Mouse (Mus musculus): ENCODE results near the gene Gm525. TPM values are rescaled to one million over a fixed set of nuclear protein-coding genes. Genes with fewer than 3 reads are reported as not detected.

Gene Gm525
- not detected in 2 replicates for polyA plus RNA-seq (2015; fragmentation: Nextera tagmentation; extraction: Ambion mirVana)

DNA sequence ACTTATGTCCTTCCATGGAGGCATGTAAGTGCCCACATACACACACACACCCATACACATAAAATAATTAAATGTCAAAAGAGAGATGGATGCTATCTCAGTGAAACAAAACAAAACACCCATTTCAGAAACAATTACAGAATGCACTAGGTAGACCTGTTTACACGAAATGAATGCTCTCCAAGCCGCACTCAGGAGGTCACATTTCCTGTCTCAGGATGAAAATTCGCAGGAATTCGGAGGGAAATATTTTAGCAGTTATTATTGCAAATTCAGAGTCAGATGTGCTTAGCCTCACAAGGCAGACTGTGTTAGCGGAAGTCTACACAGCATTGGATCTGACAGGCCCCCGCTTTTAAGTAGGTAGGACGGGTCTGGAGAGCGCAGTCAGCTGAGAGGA, at the start of gene Gm525:
Gene Gm525 (plus strand): TSS at position 301 of the 400 bp plus-strand sequence.
- WGBS = 91% methylated on average over 8 of the region's 8 CpGs
- H3K4me2 ChIP-seq (ENCODE audit: low read length) = no peak within 1 kb of the TSS
- H3K4me3 ChIP-seq (ENCODE audit: low read depth, low read length) = no peak within 1 kb of the TSS
- no peaks in the 10 kb centered on the region for H3K27me3 ChIP-seq (ENCODE audit: control insufficient read depth, insufficient read depth, low read depth, low read length)
- no peaks in the 10 kb centered on the region for H3K36me3 ChIP-seq (ENCODE audit: control insufficient read depth, insufficient read depth, low read length)
- H3K9me3 ChIP-seq (replicated peaks; ENCODE audit: control insufficient read depth, low read length, poor library complexity, severe bottlenecking) = no peaks in the 10 kb centered on the region
- H3K27ac ChIP-seq (ENCODE audit: low read length) = no peak within 1 kb of the TSS
- no peak within 1 kb of the TSS for H3K9ac ChIP-seq (ENCODE audit: low read depth, low read length)
- no peaks in the 10 kb centered on the region for H3K4me1 ChIP-seq (ENCODE audit: control insufficient read depth, insufficient read depth, low read length)
- no peak for ATAC-seq

DNA sequence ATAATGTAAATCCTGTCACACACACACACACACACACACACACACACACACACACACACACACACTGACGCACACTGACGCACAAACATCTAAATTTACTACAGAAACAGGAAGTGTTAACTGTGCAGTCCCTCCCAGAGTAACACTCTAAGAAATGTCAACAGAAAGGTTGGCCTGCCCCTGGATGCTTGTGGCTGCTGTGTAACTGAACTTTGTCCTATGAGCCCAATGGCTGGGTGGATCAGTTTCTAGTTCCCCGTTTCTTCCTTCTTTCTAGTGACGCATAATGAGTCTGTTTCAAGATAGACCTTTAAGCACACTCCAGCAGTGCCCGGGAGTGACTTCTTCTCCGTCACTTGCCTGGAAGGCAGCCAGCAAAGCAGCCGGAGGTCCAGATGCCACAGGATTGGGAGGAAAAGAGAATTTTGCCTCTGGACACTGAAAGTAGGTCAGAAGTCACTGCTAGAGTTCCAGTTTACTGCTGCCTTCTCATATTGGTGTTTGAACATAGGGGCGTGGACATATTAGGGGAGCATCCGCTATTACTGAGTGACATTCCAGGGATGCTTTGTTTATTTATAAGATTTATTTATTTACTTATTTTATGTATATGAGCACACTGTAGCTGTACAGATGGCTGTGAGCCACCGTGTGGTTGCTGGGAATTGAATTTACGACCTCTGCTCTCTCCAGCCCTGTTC, 49.3 kb upstream of the Gm525 start:
- H3K27me3 ChIP-seq (ENCODE audit: control insufficient read depth, insufficient read depth, low read depth, low read length) = no peaks in the 10 kb centered on the region
- H3K27ac ChIP-seq (ENCODE audit: low read length) = no peak overlapping the region
- 59% methylated on average over 11 of the region's 11 CpGs for WGBS
- no peak overlapping the region for H3K4me2 ChIP-seq (ENCODE audit: low read length)
- H3K4me1 ChIP-seq (ENCODE audit: control insufficient read depth, insufficient read depth, low read length) = no peaks in the 10 kb centered on the region
- no peaks in the 10 kb centered on the region for H3K36me3 ChIP-seq (ENCODE audit: control insufficient read depth, insufficient read depth, low read length)
- H3K4me3 ChIP-seq (ENCODE audit: low read depth, low read length) = no peak overlapping the region
- ATAC-seq = no peak
- H3K9ac ChIP-seq (ENCODE audit: low read depth, low read length) = no peak overlapping the region
- no peaks in the 10 kb centered on the region for H3K9me3 ChIP-seq (replicated peaks; ENCODE audit: control insufficient read depth, low read length, poor library complexity, severe bottlenecking)

DNA sequence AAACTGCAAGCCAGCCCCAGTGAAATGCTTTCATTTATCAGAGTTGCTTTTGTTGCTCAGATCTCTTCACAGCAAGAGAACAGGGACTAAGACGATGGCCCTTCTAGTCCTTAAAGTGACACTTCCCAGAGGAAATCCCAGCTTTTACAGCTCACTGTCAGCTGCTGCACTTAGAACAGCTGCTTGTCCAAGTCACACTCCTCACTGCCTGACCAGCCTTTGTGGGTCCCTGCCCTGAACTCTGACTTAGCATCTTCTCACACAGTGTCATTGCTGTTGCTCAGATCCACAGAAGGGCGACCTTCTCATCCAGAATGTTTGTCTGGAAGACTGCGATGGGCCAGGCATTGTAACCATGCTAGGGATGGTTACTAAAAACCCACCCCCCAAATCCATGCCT, 48.0 kb upstream of the Gm525 start:
- no peaks in the 10 kb centered on the region for H3K9me3 ChIP-seq (replicated peaks; ENCODE audit: control insufficient read depth, low read length, poor library complexity, severe bottlenecking)
- H3K4me2 ChIP-seq (ENCODE audit: low read length) = no peak overlapping the region
- 77% methylated on average over 3 of the region's 3 CpGs for WGBS
- H3K9ac ChIP-seq (ENCODE audit: low read depth, low read length) = no peak overlapping the region
- no peak overlapping the region for H3K4me3 ChIP-seq (ENCODE audit: low read depth, low read length)
- H3K36me3 ChIP-seq (ENCODE audit: control insufficient read depth, insufficient read depth, low read length) = no peaks in the 10 kb centered on the region
- ATAC-seq = no peak
- H3K27ac ChIP-seq (ENCODE audit: low read length) = no peak overlapping the region
- H3K27me3 ChIP-seq (ENCODE audit: control insufficient read depth, insufficient read depth, low read depth, low read length) = no peaks in the 10 kb centered on the region
- H3K4me1 ChIP-seq (ENCODE audit: control insufficient read depth, insufficient read depth, low read length) = no peaks in the 10 kb centered on the region

DNA sequence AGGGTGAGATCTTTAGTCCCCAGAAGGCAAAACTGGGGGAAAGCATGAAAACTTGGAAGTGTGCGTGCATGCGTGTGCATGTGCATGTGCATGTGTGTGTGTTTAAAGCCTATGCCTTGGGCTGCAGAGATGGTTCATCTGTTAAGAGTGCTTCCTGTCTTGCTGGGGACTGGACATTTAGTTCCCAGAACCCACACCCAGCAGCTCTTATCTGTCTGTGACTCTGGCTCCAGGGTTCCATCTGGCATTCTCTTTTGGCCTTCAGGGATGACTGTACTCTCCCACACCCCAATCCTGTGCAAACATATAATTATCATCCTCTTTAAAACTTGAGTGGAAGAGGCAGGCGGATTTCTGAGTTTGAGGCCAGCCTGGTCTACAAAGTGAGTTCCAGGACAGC, 47.5 kb upstream of the Gm525 start:
- Histone ChIP-seq H3K4me1 (ENCODE audit: control insufficient read depth, insufficient read depth, low read length) (no peaks in the 10 kb centered on the region), H3K27ac (ENCODE audit: low read length) (no peak overlapping the region), H3K4me2 (ENCODE audit: low read length) (no peak overlapping the region), H3K36me3 (ENCODE audit: control insufficient read depth, insufficient read depth, low read length) (no peaks in the 10 kb centered on the region), H3K9me3 (replicated peaks; ENCODE audit: control insufficient read depth, low read length, poor library complexity, severe bottlenecking) (no peaks in the 10 kb centered on the region), H3K9ac (ENCODE audit: low read depth, low read length) (no peak overlapping the region), H3K27me3 (ENCODE audit: control insufficient read depth, insufficient read depth, low read depth, low read length) (no peaks in the 10 kb centered on the region), H3K4me3 (ENCODE audit: low read depth, low read length) (no peak overlapping the region)
- no peak for ATAC-seq
- 92% methylated on average over 3 of the region's 3 CpGs for WGBS

DNA sequence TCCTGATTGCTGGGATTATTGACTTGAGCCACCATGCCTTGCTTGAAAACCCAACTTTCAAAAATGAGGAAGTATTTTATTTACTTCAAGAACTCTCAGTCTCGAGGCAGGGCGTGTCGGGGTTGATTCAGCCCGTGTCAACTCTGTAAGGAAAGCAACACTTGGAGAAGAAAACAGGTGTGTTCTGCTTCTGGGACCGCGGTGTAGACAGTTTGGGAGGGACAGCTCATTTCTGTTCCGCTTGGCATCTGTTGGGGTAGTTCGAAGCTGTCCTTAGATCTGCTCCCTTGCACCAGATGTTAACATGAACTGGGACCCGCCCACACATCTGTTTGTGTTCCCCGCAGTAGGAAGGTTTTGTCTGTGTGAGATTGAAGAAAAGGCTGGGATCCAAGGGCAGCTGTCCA, 45.7 kb upstream of the Gm525 start:
- no peak for ATAC-seq
- no peaks in the 10 kb centered on the region for H3K27me3 ChIP-seq (ENCODE audit: control insufficient read depth, insufficient read depth, low read depth, low read length)
- H3K9ac ChIP-seq (ENCODE audit: low read depth, low read length) = no peak overlapping the region
- no peak overlapping the region for H3K4me2 ChIP-seq (ENCODE audit: low read length)
- H3K27ac ChIP-seq (ENCODE audit: low read length) = no peak overlapping the region
- H3K4me1 ChIP-seq (ENCODE audit: control insufficient read depth, insufficient read depth, low read length) = no peaks in the 10 kb centered on the region
- H3K4me3 ChIP-seq (ENCODE audit: low read depth, low read length) = no peak overlapping the region
- 78% methylated on average over 10 of the region's 10 CpGs for WGBS
- H3K9me3 ChIP-seq (replicated peaks; ENCODE audit: control insufficient read depth, low read length, poor library complexity, severe bottlenecking) = no peaks in the 10 kb centered on the region
- H3K36me3 ChIP-seq (ENCODE audit: control insufficient read depth, insufficient read depth, low read length) = no peaks in the 10 kb centered on the region

DNA sequence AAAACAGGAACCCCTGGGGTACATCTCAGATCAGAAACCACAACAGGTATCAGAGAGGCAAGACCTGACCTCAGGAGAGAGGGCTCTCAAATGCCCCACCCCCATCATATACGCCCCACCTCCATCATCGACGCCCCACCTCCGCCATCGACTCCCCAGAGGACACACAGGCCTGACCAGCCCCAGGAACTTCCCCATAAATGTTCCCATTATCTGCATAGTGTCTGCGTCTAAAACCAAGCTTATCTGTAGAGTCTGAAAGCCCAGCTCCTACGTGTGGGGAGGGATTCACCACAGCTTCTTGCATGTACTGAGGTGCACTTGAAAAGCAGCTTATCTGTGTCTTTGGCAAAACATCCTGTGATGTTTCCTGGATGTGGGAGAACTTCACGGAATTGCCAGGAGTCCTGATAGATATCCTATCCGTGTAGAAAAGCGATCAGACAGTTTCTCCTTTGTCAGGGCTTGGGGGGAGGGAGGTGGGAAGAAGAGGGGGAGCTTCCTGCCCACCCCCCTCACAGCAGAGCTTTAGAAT, 44.7 kb upstream of the Gm525 start:
- H3K4me2 ChIP-seq (ENCODE audit: low read length) = no peak overlapping the region
- no peak for ATAC-seq
- H3K9ac ChIP-seq (ENCODE audit: low read depth, low read length) = no peak overlapping the region
- no peaks in the 10 kb centered on the region for H3K4me1 ChIP-seq (ENCODE audit: control insufficient read depth, insufficient read depth, low read length)
- H3K9me3 ChIP-seq (replicated peaks; ENCODE audit: control insufficient read depth, low read length, poor library complexity, severe bottlenecking) = no peaks in the 10 kb centered on the region
- no peaks in the 10 kb centered on the region for H3K27me3 ChIP-seq (ENCODE audit: control insufficient read depth, insufficient read depth, low read depth, low read length)
- no peak overlapping the region for H3K4me3 ChIP-seq (ENCODE audit: low read depth, low read length)
- H3K27ac ChIP-seq (ENCODE audit: low read length) = no peak overlapping the region
- 70% methylated on average over 10 of the region's 10 CpGs for WGBS
- no peaks in the 10 kb centered on the region for H3K36me3 ChIP-seq (ENCODE audit: control insufficient read depth, insufficient read depth, low read length)

DNA sequence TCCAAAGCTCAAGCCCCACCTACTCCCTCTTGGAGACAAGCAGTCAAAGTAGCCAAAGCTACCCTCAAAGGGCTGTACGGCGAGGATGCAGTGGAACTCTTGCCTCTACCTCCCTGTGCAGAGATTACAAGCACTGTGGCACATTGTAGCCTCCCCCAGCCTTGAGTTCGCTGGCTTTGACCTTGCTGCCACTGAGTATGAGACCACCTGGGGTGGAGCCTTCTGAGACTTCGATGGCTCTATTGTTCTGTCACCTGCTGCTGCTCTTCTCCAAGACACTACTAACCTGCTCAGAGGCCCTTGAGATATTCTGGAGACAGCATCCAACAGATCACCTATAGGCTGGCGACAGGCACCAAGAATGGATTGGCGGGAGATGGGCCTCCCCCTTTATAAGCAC, 43.1 kb upstream of the Gm525 start:
- H3K27me3 ChIP-seq (ENCODE audit: control insufficient read depth, insufficient read depth, low read depth, low read length) = no peaks in the 10 kb centered on the region
- WGBS = 78% methylated on average over 6 of the region's 6 CpGs
- ATAC-seq = no peak

DNA sequence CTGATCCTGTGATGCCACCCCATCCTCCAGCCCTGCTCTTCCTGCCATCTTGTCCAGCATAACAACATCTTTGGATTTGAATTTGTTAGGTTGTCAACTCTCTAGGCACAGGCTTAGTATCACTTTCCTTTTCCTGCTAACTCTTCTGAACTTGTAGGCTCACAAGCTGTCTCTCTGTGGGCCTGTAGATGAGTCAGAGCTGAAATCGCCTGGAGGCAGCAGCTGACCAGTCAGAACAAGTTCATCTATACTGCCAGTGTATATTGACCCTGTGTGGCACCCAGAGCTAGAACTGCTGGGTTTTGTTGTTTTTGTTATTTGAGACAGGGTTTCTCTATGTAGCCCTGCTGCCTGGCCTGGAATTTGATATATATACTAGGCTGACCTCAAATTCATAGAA, 42.5 kb upstream of the Gm525 start:
- H3K9ac ChIP-seq (ENCODE audit: low read depth, low read length) = no peak overlapping the region
- H3K4me1 ChIP-seq (ENCODE audit: control insufficient read depth, insufficient read depth, low read length) = no peaks in the 10 kb centered on the region
- no peak overlapping the region for H3K4me3 ChIP-seq (ENCODE audit: low read depth, low read length)
- no peaks in the 10 kb centered on the region for H3K9me3 ChIP-seq (replicated peaks; ENCODE audit: control insufficient read depth, low read length, poor library complexity, severe bottlenecking)
- H3K27me3 ChIP-seq (ENCODE audit: control insufficient read depth, insufficient read depth, low read depth, low read length) = no peaks in the 10 kb centered on the region
- H3K27ac ChIP-seq (ENCODE audit: low read length) = no peak overlapping the region
- no peaks in the 10 kb centered on the region; the same call in 1 of the 2 replicates for H3K36me3 ChIP-seq (ENCODE audit: control insufficient read depth, insufficient read depth, low read length)
- no peak for ATAC-seq
- WGBS = 83% methylated on average over 1 of the region's 1 CpGs
- no peak overlapping the region for H3K4me2 ChIP-seq (ENCODE audit: low read length)

More for the DNA sequence above, 43.1 kb upstream of the Gm525 start:
- Histone ChIP-seq H3K27ac (ENCODE audit: low read length) (no peak overlapping the region), H3K9me3 (replicated peaks; ENCODE audit: control insufficient read depth, low read length, poor library complexity, severe bottlenecking) (no peaks in the 10 kb centered on the region), H3K36me3 (ENCODE audit: control insufficient read depth, insufficient read depth, low read length) (no peaks in the 10 kb centered on the region; the same call in 1 of the 2 replicates), H3K4me2 (ENCODE audit: low read length) (no peak overlapping the region), H3K4me3 (ENCODE audit: low read depth, low read length) (no peak overlapping the region), H3K4me1 (ENCODE audit: control insufficient read depth, insufficient read depth, low read length) (no peaks in the 10 kb centered on the region), H3K9ac (ENCODE audit: low read depth, low read length) (no peak overlapping the region)

DNA sequence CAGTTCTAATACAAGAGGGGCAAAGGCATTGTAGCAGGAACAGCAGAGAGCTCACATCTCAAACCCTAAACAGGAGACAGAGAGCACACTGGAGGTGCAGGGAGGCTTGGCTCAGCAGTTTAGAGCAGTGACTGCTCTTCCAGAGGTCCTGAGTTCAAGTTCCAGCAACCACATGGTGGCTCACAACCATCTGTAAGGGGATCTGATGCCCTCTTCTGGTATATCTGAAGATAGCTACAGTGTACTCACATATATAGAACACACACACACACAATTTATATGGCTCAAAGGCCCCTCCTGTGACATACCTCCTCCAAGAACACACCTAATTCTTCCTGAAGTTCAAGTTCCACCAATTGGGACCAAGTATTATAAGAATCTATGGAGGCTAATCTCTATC, 39.0 kb upstream of the Gm525 start:
- Histone ChIP-seq H3K4me1 (ENCODE audit: control insufficient read depth, insufficient read depth, low read length) (no peaks in the 10 kb centered on the region), H3K4me3 (ENCODE audit: low read depth, low read length) (no peak overlapping the region), H3K36me3 (ENCODE audit: control insufficient read depth, insufficient read depth, low read length) (peaks cover 13% of the 10 kb centered on the region), H3K27ac (ENCODE audit: low read length) (no peak overlapping the region), H3K4me2 (ENCODE audit: low read length) (no peak overlapping the region), H3K9me3 (replicated peaks; ENCODE audit: control insufficient read depth, low read length, poor library complexity, severe bottlenecking) (no peaks in the 10 kb centered on the region), H3K9ac (ENCODE audit: low read depth, low read length) (no peak overlapping the region), H3K27me3 (ENCODE audit: control insufficient read depth, insufficient read depth, low read depth, low read length) (no peaks in the 10 kb centered on the region)
- no peak for ATAC-seq

Measured in midbrain, embryonic 16.5 days (tissue).